Mouse (Mus musculus): Measurements from ENCODE around the gene Ablim2. TPM values are rescaled to one million over a fixed set of nuclear protein-coding genes. Genes with fewer than 3 reads are reported as not detected.
A peak's percentile ranks its signal among the peaks of the same experiment; 100 is the strongest.

Ablim2 gene
- polyA plus RNA-seq, 1 experiment from 2014 or later, result 2.0 TPM

GRCm38 (mm10) chr5:35817882-35818281 lies 60.2 kb downstream of the Ablim2 start:
- Histone ChIP-seq H3K27me3 (replicated peaks; ENCODE audit: control insufficient read depth, insufficient read depth, low read length) (no peaks in the 10 kb centered on the region), H3K4me1 (replicated peaks; ENCODE audit: control insufficient read depth, insufficient read depth, low read length) (no peaks in the 10 kb centered on the region), H3K4me2 (replicated peaks; ENCODE audit: low read depth) (no peak overlapping the region), H3K9ac (ENCODE audit: low read depth, low read length) (no peak overlapping the region), H3K36me3 (ENCODE audit: control insufficient read depth, insufficient read depth) (no peaks in the 10 kb centered on the region), H3K4me3 (ENCODE audit: low read depth, low read length) (no peak overlapping the region), H3K27ac (ENCODE audit: low read depth, low read length) (no peak overlapping the region), H3K9me3 (ENCODE audit: control insufficient read depth) (no peaks in the 10 kb centered on the region)
- no peak for TF ChIP-seq CTCF (IDR thresholded peaks at IDR 0.05; ENCODE audit: low read depth)
- ATAC-seq, result no peak
- 90% methylated on average over 3 of the region's 3 CpGs for WGBS

GRCm38 (mm10) chr5:35822721-35823120 lies 65.0 kb downstream of the Ablim2 start:
- no peak overlapping the region for H3K9ac ChIP-seq (ENCODE audit: low read depth, low read length)
- H3K9me3 ChIP-seq (ENCODE audit: control insufficient read depth), result no peaks in the 10 kb centered on the region
- 90% methylated on average over 5 of the region's 5 CpGs for WGBS
- no peaks in the 10 kb centered on the region for H3K27me3 ChIP-seq (replicated peaks; ENCODE audit: control insufficient read depth, insufficient read depth, low read length)
- no peak for ATAC-seq
- H3K27ac ChIP-seq (ENCODE audit: low read depth, low read length), result no peak overlapping the region
- H3K36me3 ChIP-seq (ENCODE audit: control insufficient read depth, insufficient read depth), result no peaks in the 10 kb centered on the region
- no peak overlapping the region for H3K4me3 ChIP-seq (ENCODE audit: low read depth, low read length)
- no peak for TF ChIP-seq CTCF (IDR thresholded peaks at IDR 0.05; ENCODE audit: low read depth)
- H3K4me1 ChIP-seq (replicated peaks; ENCODE audit: control insufficient read depth, insufficient read depth, low read length), result no peaks in the 10 kb centered on the region
- no peak overlapping the region for H3K4me2 ChIP-seq (replicated peaks; ENCODE audit: low read depth)

GRCm38 (mm10) chr5:35826465-35826864 lies 68.8 kb downstream of the Ablim2 start:
- Histone ChIP-seq H3K4me1 (replicated peaks; ENCODE audit: control insufficient read depth, insufficient read depth, low read length) (no peaks in the 10 kb centered on the region), H3K9ac (ENCODE audit: low read depth, low read length) (no peak overlapping the region), H3K9me3 (ENCODE audit: control insufficient read depth) (no peaks in the 10 kb centered on the region), H3K4me2 (replicated peaks; ENCODE audit: low read depth) (no peak overlapping the region), H3K27me3 (replicated peaks; ENCODE audit: control insufficient read depth, insufficient read depth, low read length) (no peaks in the 10 kb centered on the region), H3K27ac (ENCODE audit: low read depth, low read length) (no peak overlapping the region), H3K36me3 (ENCODE audit: control insufficient read depth, insufficient read depth) (no peaks in the 10 kb centered on the region), H3K4me3 (ENCODE audit: low read depth, low read length) (no peak overlapping the region)
- no peak for ATAC-seq
- WGBS, result 69% methylated on average over 5 of the region's 5 CpGs
- peak; percentile 35; the same call in 1 of the 2 replicates for TF ChIP-seq CTCF (IDR thresholded peaks at IDR 0.05; ENCODE audit: low read depth)

GRCm38 (mm10) chr5:35827075-35827474 lies 69.4 kb downstream of the Ablim2 start:
- TF ChIP-seq CTCF (IDR thresholded peaks at IDR 0.05; ENCODE audit: low read depth), result no peak
- whole genome bisulfite sequencing, result 57% methylated on average over 14 of the region's 14 CpGs
- Histone ChIP-seq H3K4me2 (replicated peaks; ENCODE audit: low read depth) (no peak overlapping the region), H3K4me3 (ENCODE audit: low read depth, low read length) (no peak overlapping the region), H3K27me3 (replicated peaks; ENCODE audit: control insufficient read depth, insufficient read depth, low read length) (no peaks in the 10 kb centered on the region), H3K4me1 (replicated peaks; ENCODE audit: control insufficient read depth, insufficient read depth, low read length) (no peaks in the 10 kb centered on the region), H3K27ac (ENCODE audit: low read depth, low read length) (no peak overlapping the region), H3K36me3 (ENCODE audit: control insufficient read depth, insufficient read depth) (no peaks in the 10 kb centered on the region), H3K9ac (ENCODE audit: low read depth, low read length) (no peak overlapping the region), H3K9me3 (ENCODE audit: control insufficient read depth) (no peaks in the 10 kb centered on the region)
- ATAC-seq, result no peak

- Histone ChIP-seq H3K27ac (ENCODE audit: low read depth, low read length) (no peak overlapping the region), H3K4me1 (replicated peaks; ENCODE audit: control insufficient read depth, insufficient read depth, low read length) (no peaks in the 10 kb centered on the region), H3K4me3 (ENCODE audit: low read depth, low read length) (no peak overlapping the region), H3K9me3 (ENCODE audit: control insufficient read depth) (no peaks in the 10 kb centered on the region), H3K27me3 (replicated peaks; ENCODE audit: control insufficient read depth, insufficient read depth, low read length) (no peaks in the 10 kb centered on the region), H3K4me2 (replicated peaks; ENCODE audit: low read depth) (no peak overlapping the region), H3K9ac (ENCODE audit: low read depth, low read length) (no peak overlapping the region), H3K36me3 (ENCODE audit: control insufficient read depth, insufficient read depth) (no peaks in the 10 kb centered on the region)
- WGBS, result 91% methylated on average over 5 of the region's 5 CpGs
- no peak for ATAC-seq
- no peak for TF ChIP-seq CTCF (IDR thresholded peaks at IDR 0.05; ENCODE audit: low read depth)
Measured at GRCm38 (mm10) chr5:35827856-35828255, 70.2 kb downstream of the Ablim2 start.

- no peaks in the 10 kb centered on the region for H3K36me3 ChIP-seq (ENCODE audit: control insufficient read depth, insufficient read depth)
- H3K4me1 ChIP-seq (replicated peaks; ENCODE audit: control insufficient read depth, insufficient read depth, low read length), result no peaks in the 10 kb centered on the region
- WGBS, result 74% methylated on average over 3 of the region's 3 CpGs
- H3K27me3 ChIP-seq (replicated peaks; ENCODE audit: control insufficient read depth, insufficient read depth, low read length), result no peaks in the 10 kb centered on the region
- TF ChIP-seq CTCF (IDR thresholded peaks at IDR 0.05; ENCODE audit: low read depth), result no peak
- no peak overlapping the region for H3K4me3 ChIP-seq (ENCODE audit: low read depth, low read length)
- ATAC-seq, result peak; percentile 34; the same call in 1 of the 2 replicates
- H3K9ac ChIP-seq (ENCODE audit: low read depth, low read length), result no peak overlapping the region
- no peaks in the 10 kb centered on the region for H3K9me3 ChIP-seq (ENCODE audit: control insufficient read depth)
- H3K4me2 ChIP-seq (replicated peaks; ENCODE audit: low read depth), result no peak overlapping the region
- H3K27ac ChIP-seq (ENCODE audit: low read depth, low read length), result no peak overlapping the region
Measured at GRCm38 (mm10) chr5:35830101-35830500, 72.4 kb downstream of the Ablim2 start.

- ATAC-seq, result no peak
- no peak for TF ChIP-seq CTCF (IDR thresholded peaks at IDR 0.05; ENCODE audit: low read depth)
- Histone ChIP-seq H3K36me3 (ENCODE audit: control insufficient read depth, insufficient read depth) (no peaks in the 10 kb centered on the region), H3K4me3 (ENCODE audit: low read depth, low read length) (no peak overlapping the region), H3K4me1 (replicated peaks; ENCODE audit: control insufficient read depth, insufficient read depth, low read length) (no peaks in the 10 kb centered on the region), H3K27ac (ENCODE audit: low read depth, low read length) (no peak overlapping the region), H3K9me3 (ENCODE audit: control insufficient read depth) (no peaks in the 10 kb centered on the region), H3K4me2 (replicated peaks; ENCODE audit: low read depth) (no peak overlapping the region), H3K9ac (ENCODE audit: low read depth, low read length) (no peak overlapping the region), H3K27me3 (replicated peaks; ENCODE audit: control insufficient read depth, insufficient read depth, low read length) (no peaks in the 10 kb centered on the region)
- 82% methylated on average over 4 of the region's 4 CpGs for WGBS
Measured at GRCm38 (mm10) chr5:35833881-35834280, 76.2 kb downstream of the Ablim2 start.

Data from intestine, postnatal 0 days (tissue).